Mouse (Mus musculus) stomach, postnatal 0 days (tissue): ENCODE measurements around the gene Slc8a1. TPM values are rescaled to one million over a fixed set of nuclear protein-coding genes. Genes with fewer than 3 reads are reported as not detected.
A peak's percentile ranks its signal among the peaks of the same experiment; 100 is the strongest.

ENCODE experiments used
- ATAC-seq: fragments of 200-750 bp; cut with Nextera tagmentation; 2 replicates; pipeline ENCODE4 v1.8.0; 2017; ENCODE audit not compliant: low FRiP score, low TSS enrichment
- DNase-seq: peaks from one replicate; pipeline ENCODE4 v3.0.0-alpha.2; 2016; ENCODE audit warnings: low spot score
- H3K27ac ChIP-seq: fragments of 300-500 bp; sonication (generic); replicated peaks from 2 replicates; pipeline ENCODE4 v1.5.1; 2014; ENCODE audit warnings: mild to moderate bottlenecking, control low read depth
- H3K27me3 ChIP-seq: fragments of 300-500 bp; sonication (generic); 2 replicates; pipeline ENCODE4 v1.6.1; 2014; ENCODE audit warnings: low read length; ENCODE audit not compliant: control insufficient read depth, insufficient read depth
- H3K36me3 ChIP-seq: fragments of 300-500 bp; sonication (generic); 2 replicates; pipeline ENCODE4 v1.6.1; 2014; ENCODE audit warnings: low read length, mixed read lengths; ENCODE audit not compliant: control insufficient read depth, insufficient read depth
- H3K4me1 ChIP-seq: fragments of 300-500 bp; sonication (generic); replicated peaks from 2 replicates; pipeline ENCODE4 v1.6.1; 2014; ENCODE audit warnings: antibody characterized with exemption; ENCODE audit not compliant: control insufficient read depth, insufficient read depth
- H3K4me2 ChIP-seq: fragments of 300-500 bp; sonication (generic); replicated peaks from 2 replicates; pipeline ENCODE4 v1.6.1; 2014; ENCODE audit warnings: low read depth, mild to moderate bottlenecking, control low read depth, moderate library complexity
- H3K4me3 ChIP-seq: fragments of 300-500 bp; sonication (generic); 2 replicates; pipeline ENCODE4 v1.5.1; 2014; ENCODE audit warnings: low read depth, low read length, control low read depth
- H3K9ac ChIP-seq: fragments of 300-500 bp; sonication (generic); 2 replicates; pipeline ENCODE4 v1.6.1; 2014; ENCODE audit warnings: mild to moderate bottlenecking, low read length, control low read depth, mixed read lengths
- H3K9me3 ChIP-seq: fragments of 300-500 bp; sonication (generic); 2 replicates; pipeline ENCODE4 v1.6.1; 2016; ENCODE audit warnings: low read length; ENCODE audit not compliant: control insufficient read depth
- CTCF ChIP-seq: IDR thresholded peaks from 2 replicates; pipeline ENCODE4 v1.5.1; 2016; ENCODE audit warnings: antibody characterized with exemption, low read depth, mild to moderate bottlenecking, moderate library complexity
- EP300 ChIP-seq: optimal IDR thresholded peaks from 2 replicates; pipeline ENCODE3; 2016; ENCODE audit warnings: antibody characterized with exemption
- WGBS: fragments of 180-500 bp; shearing (Covaris S2); extraction: QIAGEN DNeasy Blood & Tissue Kit; methylation state at CpG from one replicate; pipeline ENCODE4 v1.1.7; 2014; 5-methylcytosine and 5-hydroxymethylcytosine counted together
- polyA plus RNA-seq: library from polyadenylated mRNA; unstranded; fragments of >200 nt; fragmentation: Nextera tagmentation; extraction: Ambion mirVana; gene quantifications from 2 replicates; pipeline ENCODE4 v1.2.1, GENCODE M21; 2015

Gene Slc8a1
- polyA plus RNA-seq, 1 experiment from 2014 or later: 3.1 TPM

GRCm38 (mm10) chr17:81375901-81376300 is 362.3 kb downstream of the Slc8a1 start:
- no peak for TF ChIP-seq CTCF
- no peak for TF ChIP-seq EP300
- no peaks in the 10 kb centered on the region for H3K9me3 ChIP-seq
- H3K4me2 ChIP-seq: no peak overlapping the region
- H3K4me3 ChIP-seq: no peak overlapping the region
- no peak for ATAC-seq
- H3K4me1 ChIP-seq: no peaks in the 10 kb centered on the region
- H3K9ac ChIP-seq: no peak overlapping the region
- 84% methylated on average over 6 of the region's 6 CpGs for WGBS
- no peak overlapping the region for H3K27ac ChIP-seq
- H3K36me3 ChIP-seq: no peaks in the 10 kb centered on the region
- no peaks in the 10 kb centered on the region for H3K27me3 ChIP-seq
- DNase-seq: no peak

GRCm38 (mm10) chr17:81369036-81369435 is 369.1 kb downstream of the Slc8a1 start:
- WGBS: 51% methylated on average over 2 of the region's 2 CpGs
- no peak for TF ChIP-seq CTCF
- no peak for ATAC-seq

GRCm38 (mm10) chr17:81368503-81368902 is 369.7 kb downstream of the Slc8a1 start:
- H3K9ac ChIP-seq: no peak overlapping the region
- H3K27ac ChIP-seq: no peak overlapping the region
- DNase-seq: no peak
- H3K4me1 ChIP-seq: no peaks in the 10 kb centered on the region
- no peaks in the 10 kb centered on the region for H3K27me3 ChIP-seq
- TF ChIP-seq CTCF (no peak), EP300 (no peak)
- ATAC-seq: no peak
- no peaks in the 10 kb centered on the region for H3K9me3 ChIP-seq
- no peak overlapping the region for H3K4me3 ChIP-seq
- H3K4me2 ChIP-seq: no peak overlapping the region
- WGBS: 57% methylated on average over 2 of the region's 2 CpGs
- no peaks in the 10 kb centered on the region for H3K36me3 ChIP-seq

More at GRCm38 (mm10) chr17:81369036-81369435, 369.1 kb downstream of the Slc8a1 start:
- H3K9ac ChIP-seq: no peak overlapping the region
- no peak overlapping the region for H3K4me2 ChIP-seq
- no peak overlapping the region for H3K4me3 ChIP-seq
- no peaks in the 10 kb centered on the region for H3K4me1 ChIP-seq
- no peaks in the 10 kb centered on the region for H3K27me3 ChIP-seq
- no peak for DNase-seq
- no peaks in the 10 kb centered on the region for H3K9me3 ChIP-seq
- no peaks in the 10 kb centered on the region for H3K36me3 ChIP-seq
- H3K27ac ChIP-seq: no peak overlapping the region

GRCm38 (mm10) chr17:81363368-81363767 is 374.8 kb downstream of the Slc8a1 start:
- WGBS: 94% methylated on average over 2 of the region's 2 CpGs
- H3K9me3 ChIP-seq: no peaks in the 10 kb centered on the region
- H3K27ac ChIP-seq: no peak overlapping the region
- H3K4me3 ChIP-seq: no peak overlapping the region
- no peak for DNase-seq
- no peak overlapping the region for H3K9ac ChIP-seq
- H3K36me3 ChIP-seq: no peaks in the 10 kb centered on the region
- H3K4me1 ChIP-seq: no peaks in the 10 kb centered on the region
- ATAC-seq: no peak
- H3K4me2 ChIP-seq: no peak overlapping the region
- TF ChIP-seq EP300: no peak
- no peak for TF ChIP-seq CTCF
- no peaks in the 10 kb centered on the region for H3K27me3 ChIP-seq

- WGBS: 64% methylated on average over 2 of the region's 2 CpGs
- Histone ChIP-seq H3K36me3 (no peaks in the 10 kb centered on the region), H3K4me1 (no peaks in the 10 kb centered on the region), H3K4me3 (no peak overlapping the region), H3K9ac (no peak overlapping the region), H3K27ac (no peak overlapping the region), H3K9me3 (no peaks in the 10 kb centered on the region), H3K4me2 (no peak overlapping the region), H3K27me3 (no peaks in the 10 kb centered on the region)
- TF ChIP-seq EP300 (no peak), CTCF (peak; percentile 44)
- no peak for DNase-seq
- no peak for ATAC-seq
These were observed 377.6 kb downstream of the Slc8a1 start for GRCm38 (mm10) chr17:81360571-81360970.

GRCm38 (mm10) chr17:81360032-81360431 is 378.1 kb downstream of the Slc8a1 start:
- TF ChIP-seq CTCF (no peak), EP300 (no peak)
- Histone ChIP-seq H3K4me1 (no peaks in the 10 kb centered on the region), H3K9ac (no peak overlapping the region), H3K27ac (no peak overlapping the region), H3K4me2 (no peak overlapping the region), H3K27me3 (no peaks in the 10 kb centered on the region), H3K36me3 (no peaks in the 10 kb centered on the region), H3K9me3 (no peaks in the 10 kb centered on the region), H3K4me3 (no peak overlapping the region)
- DNase-seq: no peak
- WGBS: 57% methylated on average over 4 of the region's 4 CpGs
- ATAC-seq: no peak
